Mouse (Mus musculus): Measurements from ENCODE around the gene Cebpzos. TPM values are rescaled to one million over a fixed set of nuclear protein-coding genes. Genes with fewer than 3 reads are reported as not detected.

The Cebpzos gene
- polyA plus RNA-seq, 1 experiment, result 26.3 TPM

GRCm38 (mm10) chr17:78966092-78966883 is 50.0 kb downstream of the Cebpzos start:
- Histone ChIP-seq H3K27ac (ENCODE audit: insufficient read depth, low read length) (no peak overlapping the region), H3K4me1 (ENCODE audit: control insufficient read depth, insufficient read depth, low read length) (no peaks in the 10 kb centered on the region), H3K4me3 (ENCODE audit: insufficient read depth, low read length) (no peak overlapping the region)
- TF ChIP-seq CTCF (IDR thresholded peaks at IDR 0.05; ENCODE audit: borderline replicate concordance, insufficient read depth, low read length) (no peak), POLR2A (IDR thresholded peaks at IDR 0.05; ENCODE audit: low read depth, low read length) (no peak)

- Histone ChIP-seq H3K27ac (ENCODE audit: insufficient read depth, low read length) (no peak overlapping the region), H3K4me1 (ENCODE audit: control insufficient read depth, insufficient read depth, low read length) (no peaks in the 10 kb centered on the region), H3K4me3 (ENCODE audit: insufficient read depth, low read length) (no peak overlapping the region)
- no peak for TF ChIP-seq CTCF (IDR thresholded peaks at IDR 0.05; ENCODE audit: borderline replicate concordance, insufficient read depth, low read length)
- TF ChIP-seq POLR2A (IDR thresholded peaks at IDR 0.05; ENCODE audit: low read depth, low read length), result no peak
Observed at GRCm38 (mm10) chr17:78968500-78968899, 52.2 kb downstream of the Cebpzos start.

Other genes with a start within 250 kb of the Cebpzos start
- 26.6 and 29.2 TPM in 2 replicates for gene Strn, start 179.3 kb upstream of the Cebpzos start, polyA plus RNA-seq (2011; ENCODE audit: insufficient read length, low read depth, missing spikeins)
- gene Heatr5b, start 81.1 kb upstream of the Cebpzos start, polyA plus RNA-seq (2011; ENCODE audit: insufficient read length, low read depth, missing spikeins), result 28.5 and 31.0 TPM in 2 replicates
- 34.6 and 43.3 TPM in 2 replicates for gene Gpatch11, start 80.9 kb upstream of the Cebpzos start, polyA plus RNA-seq (2011; ENCODE audit: insufficient read length, low read depth, missing spikeins)
- gene Eif2ak2, start 33.9 kb upstream of the Cebpzos start, polyA plus RNA-seq (2011; ENCODE audit: insufficient read length, low read depth, missing spikeins), result 43.8 and 51.7 TPM in 2 replicates
- gene Sult6b1, start 9.5 kb upstream of the Cebpzos start, polyA plus RNA-seq (2011; ENCODE audit: insufficient read length, low read depth, missing spikeins), result not detected in 2 replicates
- gene Cebpz, start 20.6 kb downstream of the Cebpzos start, polyA plus RNA-seq (2011; ENCODE audit: insufficient read length, low read depth, missing spikeins), result 40.3 and 44.0 TPM in 2 replicates
- 40.1 and 44.1 TPM in 2 replicates for gene Ndufaf7, start 20.6 kb downstream of the Cebpzos start, polyA plus RNA-seq (2011; ENCODE audit: insufficient read length, low read depth, missing spikeins)
- gene Prkd3, start 104.3 kb downstream of the Cebpzos start, polyA plus RNA-seq (2011; ENCODE audit: insufficient read length, low read depth, missing spikeins), result 37.2 and 48.3 TPM in 2 replicates
- 6.1 and 9.7 TPM in 2 replicates for gene Qpct, start 135.4 kb downstream of the Cebpzos start, polyA plus RNA-seq (2011; ENCODE audit: insufficient read length, low read depth, missing spikeins)

Data from embryonic fibroblast, embryonic 13.5 days (primary cell).